Mouse (Mus musculus) CH12.LX (cell line): ENCODE measurements around the gene Tmem131l. TPM values are rescaled to one million over a fixed set of nuclear protein-coding genes. Genes with fewer than 3 reads are reported as not detected.

Source experiments
- DNase-seq: peaks from one replicate; pipeline ENCODE4 v3.0.0-alpha.2; 2013; ENCODE audit errors: extremely low read depth
- H3K27ac ChIP-seq: 2 replicates; pipeline ENCODE4 v1.5.1; 2012; ENCODE audit warnings: low read depth, mild to moderate bottlenecking, control low read depth, moderate library complexity; ENCODE audit not compliant: insufficient read depth
- H3K27me3 ChIP-seq: replicated peaks from 2 replicates; pipeline ENCODE3; 2012; ENCODE audit warnings: inconsistent platforms
- H3K36me3 ChIP-seq, 2 experiments: replicated peaks in 1 of 2; 2 replicates each; pipeline versions ENCODE3 to v1.6.1; 2012; ENCODE audit warnings: inconsistent platforms in 1 of 2, low read length in 1 of 2, mild to moderate bottlenecking in 1 of 2, mixed read lengths in 1 of 2, moderate library complexity in 1 of 2; ENCODE audit not compliant: control insufficient read depth in 1 of 2, insufficient read depth in 1 of 2
- H3K4me1 ChIP-seq, 2 experiments: 2 replicates each; pipeline ENCODE4 v1.6.1; 2012; ENCODE audit warnings: inconsistent platforms in 1 of 2, moderate library complexity in 1 of 2; ENCODE audit not compliant: insufficient read depth in 2 of 2, control insufficient read depth in 1 of 2
- H3K4me2 ChIP-seq: 2 replicates; pipeline ENCODE4 v1.6.1; 2012; ENCODE audit warnings: low read depth, mild to moderate bottlenecking, control low read depth; ENCODE audit not compliant: poor library complexity, insufficient read depth, severe bottlenecking
- H3K4me3 ChIP-seq, 3 experiments: fragments of 150-350 bp in 1 of 3; sonication (generic) in 1 of 3; replicated peaks in 1 of 3; 2 replicates each; pipeline versions ENCODE3 to v1.5.1; 2011 to 2012; ENCODE audit warnings: low read depth in 2 of 3, low read length in 2 of 3, mild to moderate bottlenecking in 2 of 3, moderate library complexity in 2 of 3, control low read depth in 1 of 3, improper control_type of control experiment in 1 of 3, inconsistent platforms in 1 of 3, mixed read lengths in 1 of 3; ENCODE audit not compliant: poor library complexity in 1 of 3
- H3K79me2 ChIP-seq: replicated peaks from 2 replicates; pipeline ENCODE4 v1.6.1; 2012; ENCODE audit warnings: mild to moderate bottlenecking, moderate library complexity; ENCODE audit not compliant: control insufficient read depth, poor library complexity, insufficient read depth, severe bottlenecking; ENCODE audit errors: extremely low read depth
- H3K9ac ChIP-seq: 2 replicates; pipeline ENCODE4 v1.6.1; 2012; ENCODE audit warnings: low read depth, mild to moderate bottlenecking, control low read depth, moderate library complexity; ENCODE audit not compliant: insufficient read depth
- H3K9me3 ChIP-seq: replicated peaks from 2 replicates; pipeline ENCODE3; 2012; ENCODE audit warnings: low read length, inconsistent platforms, mixed read lengths
- BHLHE40 ChIP-seq: IDR thresholded peaks from 2 replicates; pipeline ENCODE4 v1.6.1; 2011; ENCODE audit warnings: mild to moderate bottlenecking, low read depth, low read length, improper control_type of control experiment
- CHD1 ChIP-seq: IDR thresholded peaks from 2 replicates; pipeline ENCODE4 v1.6.1; 2012; ENCODE audit warnings: low read depth, low read length, improper control_type of control experiment, inconsistent platforms
- CTCF ChIP-seq, 2 experiments: IDR thresholded peaks in 1 of 2; conservative IDR thresholded peaks in 1 of 2; 2 replicates each; pipeline ENCODE4 v1.5.1; 2011 to 2012; ENCODE audit warnings: low read depth in 2 of 2, low read length in 2 of 2, improper control_type of control experiment in 1 of 2, inconsistent platforms in 1 of 2, mild to moderate bottlenecking in 1 of 2, moderate library complexity in 1 of 2
- E2F4 ChIP-seq: IDR thresholded peaks from 2 replicates; pipeline ENCODE4 v1.6.1; 2011; ENCODE audit warnings: low read depth, low read length, improper control_type of control experiment; ENCODE audit not compliant: insufficient replicate concordance
- JUN ChIP-seq: IDR thresholded peaks from 2 replicates; pipeline ENCODE4 v1.6.1; 2011; ENCODE audit warnings: low read depth, mild to moderate bottlenecking, low read length, improper control_type of control experiment, moderate library complexity; ENCODE audit not compliant: insufficient read depth
- KAT2A ChIP-seq: IDR thresholded peaks from 2 replicates; pipeline ENCODE4 v1.6.1; 2012; ENCODE audit warnings: low read length, improper control_type of control experiment, inconsistent platforms; ENCODE audit not compliant: insufficient replicate concordance
- MAZ ChIP-seq: IDR thresholded peaks from 2 replicates; pipeline ENCODE4 v1.6.1; 2012; ENCODE audit warnings: low read depth, mild to moderate bottlenecking, inconsistent platforms, low read length, improper control_type of control experiment, moderate library complexity
- MEF2A ChIP-seq: IDR thresholded peaks from 2 replicates; pipeline ENCODE4 v1.6.1; 2014; ENCODE audit warnings: low read depth, mild to moderate bottlenecking, inconsistent platforms, low read length, improper control_type of control experiment, borderline replicate concordance
- NELFE ChIP-seq: IDR thresholded peaks from 2 replicates; pipeline ENCODE4 v1.6.1; 2011; ENCODE audit warnings: low read depth, low read length, improper control_type of control experiment
- RCOR1 ChIP-seq: conservative IDR thresholded peaks from 2 replicates; pipeline ENCODE4 v1.6.1; 2012; ENCODE audit warnings: low read depth, mild to moderate bottlenecking, inconsistent platforms, low read length, improper control_type of control experiment
- SMC3 ChIP-seq: IDR thresholded peaks from 2 replicates; pipeline ENCODE4 v1.6.1; 2011; ENCODE audit warnings: low read depth, low read length, improper control_type of control experiment
- TBP ChIP-seq: conservative IDR thresholded peaks from 2 replicates; pipeline ENCODE4 v1.6.1; 2011; ENCODE audit warnings: low read depth, low read length, improper control_type of control experiment
- ZMIZ1 ChIP-seq: IDR thresholded peaks from 2 replicates; pipeline ENCODE4 v1.6.1; 2012; ENCODE audit warnings: low read depth, mild to moderate bottlenecking, inconsistent platforms, low read length, improper control_type of control experiment
- dilution Hi-C: fragments of 300-500 bp; cut with MboI; formaldehyde crosslinking; loops from 2 replicates; pipeline ENCODE4 v1.14.3; 2020; ENCODE audit warnings: low sequenced_read_pairs; ENCODE audit not compliant: extremely low pct_unique_long_range_greater_than_20kb, extremely low pct_ligation_motif_present
- in situ Hi-C: fragments of 300-500 bp; cut with MboI; formaldehyde crosslinking; loops from 3 replicates; pipeline ENCODE4 v1.14.3; 2019; ENCODE audit warnings: low sequenced_read_pairs, low pct_ligation_motif_present, low pct_unique_long_range_greater_than_20kb, mixed read lengths
- polyA plus RNA-seq: library from polyadenylated mRNA; unstranded; fragments of >175 nt; gene quantifications from 2 replicates; pipeline ENCODE4 v1.2.1, GENCODE M21; 2012; ENCODE audit warnings: low read depth; ENCODE audit not compliant: insufficient read length
- total RNA-seq, 2 experiments: library from RNA; depleted of rRNA; stranded (reverse); fragments of 300-350 nt in 1 of 2; fragments of >200 nt in 1 of 2; gene quantifications; 2 replicates each; pipeline ENCODE4 v1.2.3; 2012 to 2014

Gene Tmem131l
- total and polyA plus RNA-seq, 3 experiments = 32.7 to 89.7 (median 37.1) TPM

- Histone ChIP-seq H3K79me2 (peaks cover 5% of the 10 kb centered on the region; the same call in 1 of the 2 replicates), H3K9me3 (no peaks in the 10 kb centered on the region), H3K36me3 (peaks cover 20 to 78% of the 10 kb centered on the region in 2 experiments), H3K4me2 (no peak overlapping the region), H3K4me3 (no peak overlapping the region), H3K27ac (no peak overlapping the region), H3K27me3 (no peaks in the 10 kb centered on the region), H3K4me1 (peaks cover 3 to 71% of the 10 kb centered on the region in 2 experiments; a peak in 3 of 4 replicates), H3K9ac (no peak overlapping the region)
- no peak for TF ChIP-seq MAZ
- no peak for TF ChIP-seq CTCF (conservative IDR thresholded peaks at IDR 0.05 in 1 of 2, IDR thresholded peaks at IDR 0.05 in 1 of 2; ENCODE audit: low read depth in 2 of 2, low read length in 2 of 2)
- no peak for TF ChIP-seq RCOR1
- no peak for TF ChIP-seq JUN
- TF ChIP-seq KAT2A = no peak
- no peak for TF ChIP-seq MEF2A
- TF ChIP-seq E2F4 = no peak
- TF ChIP-seq BHLHE40 = no peak
- no peak for TF ChIP-seq ZMIZ1
- TF ChIP-seq NELFE = no peak
- dilution Hi-C loops = no loop called here
- DNase-seq = no peak
- in situ Hi-C loops = no loop called here
Observed at GRCm38 (mm10) chr3:84005989-84006388, 34.0 kb downstream of the Tmem131l start.

- DNase-seq = no peak
- Histone ChIP-seq H3K27ac (no peak overlapping the region), H3K4me3 (no peak overlapping the region), H3K36me3 (peaks cover 14 to 72% of the 10 kb centered on the region in 2 experiments), H3K27me3 (no peaks in the 10 kb centered on the region), H3K4me1 (peaks cover 0 to 66% of the 10 kb centered on the region in 2 experiments; a peak in 2 of 4 replicates), H3K79me2 (peaks cover 5% of the 10 kb centered on the region; the same call in 1 of the 2 replicates), H3K9me3 (no peaks in the 10 kb centered on the region), H3K4me2 (no peak overlapping the region), H3K9ac (no peak overlapping the region)
- in situ Hi-C loops = no loop called here
- no peak for TF ChIP-seq SMC3
- no peak for TF ChIP-seq TBP
- TF ChIP-seq MEF2A = no peak
- TF ChIP-seq E2F4 = no peak
- TF ChIP-seq CHD1 = no peak
- dilution Hi-C loops = no loop called here
Observed at GRCm38 (mm10) chr3:84004330-84005090, 35.5 kb downstream of the Tmem131l start.
